Mouse (Mus musculus): ENCODE data around the gene Ahr.

Ahr gene

GRCm38 (mm10) chr12:35503586-35503985 is 31.3 kb downstream of the Ahr start:
- no peak for DNase-seq (ENCODE audit: low spot score in 2 of 2)

- no peak for DNase-seq (ENCODE audit: low spot score in 2 of 2)
These were observed 33.4 kb downstream of the Ahr start for GRCm38 (mm10) chr12:35501476-35501875.

GRCm38 (mm10) chr12:35495195-35495594 is 39.6 kb downstream of the Ahr start:
- DNase-seq (ENCODE audit: low spot score in 2 of 2), result no peak

- no peak for DNase-seq (ENCODE audit: low spot score in 2 of 2)
These were observed 54.1 kb downstream of the Ahr start for GRCm38 (mm10) chr12:35480764-35481163.

- no peak for DNase-seq (ENCODE audit: low spot score in 2 of 2)
These were observed 55.9 kb downstream of the Ahr start for GRCm38 (mm10) chr12:35478906-35479305.

- DNase-seq (ENCODE audit: low spot score in 2 of 2), result no peak
These were observed 71.4 kb downstream of the Ahr start for GRCm38 (mm10) chr12:35463457-35463856.

- no peak for DNase-seq (ENCODE audit: low spot score in 2 of 2)
These were observed 72.2 kb downstream of the Ahr start for GRCm38 (mm10) chr12:35462667-35463066.

GRCm38 (mm10) chr12:35459662-35460061 is 75.2 kb downstream of the Ahr start:
- no peak for DNase-seq (ENCODE audit: low spot score in 2 of 2)

All from urinary bladder, postnatal 36 days (tissue).